Mouse (Mus musculus): ENCODE data around the gene Cstb. TPM values are rescaled to one million over a fixed set of nuclear protein-coding genes. Genes with fewer than 3 reads are reported as not detected.

Cstb gene
- polyA plus RNA-seq, 1 experiment from 2014 or later, result 98.8 TPM

DNA sequence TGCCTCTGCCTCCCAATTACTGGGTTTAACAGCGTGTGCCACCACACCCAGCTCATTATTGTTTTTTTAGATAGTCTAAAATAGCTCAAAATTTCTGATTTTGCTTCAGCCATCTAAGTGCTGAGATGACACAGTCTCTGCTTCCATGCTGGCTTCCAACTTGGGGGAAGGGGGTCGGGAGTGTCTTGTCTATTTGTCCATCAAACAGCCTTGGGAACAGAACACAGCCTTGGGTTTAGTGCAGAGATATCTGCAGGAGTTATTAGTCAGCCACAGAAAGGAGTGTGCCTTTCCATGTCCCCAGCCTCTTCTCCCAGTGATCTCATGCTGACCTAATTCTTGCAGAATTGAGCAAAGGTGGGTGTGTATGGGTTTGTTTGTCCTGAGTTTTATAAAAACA lies 6.7 kb upstream of the Cstb start:
- no peak overlapping the region for H3K4me2 ChIP-seq
- no peaks in the 10 kb centered on the region for H3K36me3 ChIP-seq
- H3K27ac ChIP-seq (replicated peaks), result no peak overlapping the region
- ATAC-seq (ENCODE audit: extremely low read depth, insufficient number of reproducible peaks, low FRiP score, low TSS enrichment), result no peak
- no peaks in the 10 kb centered on the region for H3K27me3 ChIP-seq (replicated peaks)
- WGBS, result 75% methylated on average over 2 of the region's 2 CpGs
- no peak overlapping the region for H3K9ac ChIP-seq
- no peaks in the 10 kb centered on the region for H3K9me3 ChIP-seq
- no peak overlapping the region for H3K4me3 ChIP-seq
- no peaks in the 10 kb centered on the region for H3K4me1 ChIP-seq

GRCm38 (mm10) chr10:78420929-78421328 lies 4.5 kb upstream of the Cstb start:
- no peak overlapping the region for H3K4me2 ChIP-seq
- no peak overlapping the region for H3K4me3 ChIP-seq
- peaks cover 4% of the 10 kb centered on the region for H3K4me1 ChIP-seq
- H3K9me3 ChIP-seq, result no peaks in the 10 kb centered on the region
- no peak overlapping the region for H3K27ac ChIP-seq (replicated peaks)
- no peak overlapping the region for H3K9ac ChIP-seq
- WGBS, result 89% methylated on average over 2 of the region's 2 CpGs
- no peak for ATAC-seq (ENCODE audit: extremely low read depth, insufficient number of reproducible peaks, low FRiP score, low TSS enrichment)
- H3K36me3 ChIP-seq, result no peaks in the 10 kb centered on the region
- H3K27me3 ChIP-seq (replicated peaks), result no peaks in the 10 kb centered on the region

- peaks cover 10% of the 10 kb centered on the region for H3K4me1 ChIP-seq
- ATAC-seq (ENCODE audit: extremely low read depth, insufficient number of reproducible peaks, low FRiP score, low TSS enrichment), result no peak
- no peaks in the 10 kb centered on the region for H3K9me3 ChIP-seq
- H3K4me3 ChIP-seq, result no peak overlapping the region
- peaks cover 9% of the 10 kb centered on the region for H3K36me3 ChIP-seq
- H3K9ac ChIP-seq, result no peak overlapping the region
- no peak overlapping the region for H3K27ac ChIP-seq (replicated peaks)
- H3K4me2 ChIP-seq, result no peak overlapping the region
- WGBS, result 87% methylated on average over 3 of the region's 3 CpGs
- no peaks in the 10 kb centered on the region for H3K27me3 ChIP-seq (replicated peaks)
Observed at GRCm38 (mm10) chr10:78422614-78423013, 2.9 kb upstream of the Cstb start.

GRCm38 (mm10) chr10:78426117-78426735 lies 757 bp downstream of the Cstb start:
- Histone ChIP-seq H3K27ac (replicated peaks) (peak overlapping the region; percentile 79), H3K9me3 (no peaks in the 10 kb centered on the region), H3K4me3 (peak overlapping the region; percentile 91), H3K4me2 (peak overlapping the region; percentile 82), H3K4me1 (peaks cover 10% of the 10 kb centered on the region), H3K27me3 (replicated peaks) (no peaks in the 10 kb centered on the region), H3K9ac (peak overlapping the region; percentile 95), H3K36me3 (peaks cover 30% of the 10 kb centered on the region)
- no peak for ATAC-seq (ENCODE audit: extremely low read depth, insufficient number of reproducible peaks, low FRiP score, low TSS enrichment)
- WGBS, result 54% methylated on average over 6 of the region's 6 CpGs

DNA sequence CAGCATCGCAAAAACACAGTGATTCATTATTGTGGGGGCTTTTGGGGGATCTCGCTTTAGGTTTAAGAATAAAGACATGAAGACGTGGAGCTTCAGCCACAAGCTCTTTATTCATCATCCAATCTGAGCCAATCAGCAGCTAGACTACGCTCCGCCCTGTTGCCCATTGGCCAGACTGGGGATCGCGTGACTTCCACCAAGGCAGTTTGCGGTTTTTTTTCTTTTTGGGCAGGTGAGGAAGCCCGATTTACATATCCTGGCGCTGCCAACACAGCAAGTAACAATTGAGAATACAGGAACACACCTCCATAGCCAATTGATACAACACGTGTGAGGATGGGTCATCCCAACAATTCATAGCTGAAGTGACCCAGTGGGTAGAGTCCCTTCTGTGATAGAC lies 2.6 kb downstream of the Cstb start:
- Histone ChIP-seq H3K36me3 (peaks cover 30% of the 10 kb centered on the region), H3K9me3 (no peaks in the 10 kb centered on the region), H3K9ac (no peak overlapping the region), H3K27ac (replicated peaks) (no peak overlapping the region), H3K4me3 (no peak overlapping the region), H3K4me2 (no peak overlapping the region), H3K27me3 (replicated peaks) (no peaks in the 10 kb centered on the region), H3K4me1 (peaks cover 10% of the 10 kb centered on the region)
- WGBS, result 88% methylated on average over 11 of the region's 11 CpGs
- ATAC-seq (ENCODE audit: extremely low read depth, insufficient number of reproducible peaks, low FRiP score, low TSS enrichment), result no peak

DNA sequence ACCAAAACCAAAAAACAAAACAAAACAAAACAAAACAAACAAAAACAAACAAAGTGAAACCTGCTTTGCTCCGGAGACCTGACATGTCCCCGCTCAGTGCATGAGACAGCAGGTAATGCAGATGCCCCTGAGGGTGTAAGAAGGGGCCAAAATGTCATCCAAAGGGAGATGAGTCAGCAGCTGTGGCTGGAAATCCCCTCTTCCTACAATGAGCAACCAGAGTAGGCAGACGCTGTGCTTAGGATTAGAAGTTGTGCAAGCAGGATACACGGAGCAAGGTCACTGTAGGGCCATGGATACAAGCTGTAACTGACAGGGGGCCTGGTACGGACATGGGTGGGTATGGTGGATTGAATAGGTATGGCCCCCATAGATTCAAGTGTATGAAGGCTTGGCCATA lies 3.7 kb downstream of the Cstb start:
- Histone ChIP-seq H3K9ac (no peak overlapping the region), H3K4me3 (no peak overlapping the region), H3K4me1 (peaks cover 10% of the 10 kb centered on the region), H3K9me3 (no peaks in the 10 kb centered on the region), H3K27ac (replicated peaks) (no peak overlapping the region), H3K27me3 (replicated peaks) (no peaks in the 10 kb centered on the region), H3K36me3 (peaks cover 30% of the 10 kb centered on the region), H3K4me2 (no peak overlapping the region)
- 83% methylated on average over 5 of the region's 5 CpGs for WGBS
- no peak for ATAC-seq (ENCODE audit: extremely low read depth, insufficient number of reproducible peaks, low FRiP score, low TSS enrichment)

DNA sequence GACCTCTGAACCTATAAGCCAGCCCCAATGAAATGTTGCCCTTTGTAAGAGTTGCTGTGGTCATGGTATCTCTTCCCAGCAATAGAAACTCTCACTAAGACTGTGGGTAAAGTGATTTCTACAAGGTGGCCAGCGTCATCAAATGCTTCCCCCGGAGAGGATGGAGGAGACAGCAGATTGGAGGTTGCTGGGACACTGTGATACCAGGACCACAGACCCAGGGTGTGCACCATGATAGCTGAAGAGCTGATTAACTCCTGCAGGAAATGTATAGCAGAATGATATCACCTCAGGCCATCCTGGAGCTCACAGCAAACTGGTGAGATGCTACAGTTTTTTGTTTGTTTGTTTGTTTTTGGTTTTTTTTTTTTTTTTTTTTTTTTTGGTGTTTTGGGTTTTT lies 4.3 kb downstream of the Cstb start:
- no peak overlapping the region for H3K27ac ChIP-seq (replicated peaks)
- 70% methylated on average over 2 of the region's 2 CpGs for WGBS
- H3K27me3 ChIP-seq (replicated peaks), result no peaks in the 10 kb centered on the region
- H3K9me3 ChIP-seq, result no peaks in the 10 kb centered on the region
- H3K36me3 ChIP-seq, result peaks cover 30% of the 10 kb centered on the region
- no peak for ATAC-seq (ENCODE audit: extremely low read depth, insufficient number of reproducible peaks, low FRiP score, low TSS enrichment)
- H3K4me3 ChIP-seq, result no peak overlapping the region
- H3K4me1 ChIP-seq, result peaks cover 10% of the 10 kb centered on the region
- H3K9ac ChIP-seq, result no peak overlapping the region
- H3K4me2 ChIP-seq, result no peak overlapping the region

GRCm38 (mm10) chr10:78432853-78433252 lies 7.4 kb downstream of the Cstb start:
- Histone ChIP-seq H3K27ac (replicated peaks) (no peak overlapping the region), H3K4me1 (no peaks in the 10 kb centered on the region), H3K27me3 (replicated peaks) (no peaks in the 10 kb centered on the region), H3K4me3 (no peak overlapping the region), H3K4me2 (no peak overlapping the region), H3K9ac (no peak overlapping the region), H3K9me3 (no peaks in the 10 kb centered on the region), H3K36me3 (peaks cover 19% of the 10 kb centered on the region)
- 64% methylated on average over 3 of the region's 3 CpGs for WGBS
- no peak for ATAC-seq (ENCODE audit: extremely low read depth, insufficient number of reproducible peaks, low FRiP score, low TSS enrichment)

DNA sequence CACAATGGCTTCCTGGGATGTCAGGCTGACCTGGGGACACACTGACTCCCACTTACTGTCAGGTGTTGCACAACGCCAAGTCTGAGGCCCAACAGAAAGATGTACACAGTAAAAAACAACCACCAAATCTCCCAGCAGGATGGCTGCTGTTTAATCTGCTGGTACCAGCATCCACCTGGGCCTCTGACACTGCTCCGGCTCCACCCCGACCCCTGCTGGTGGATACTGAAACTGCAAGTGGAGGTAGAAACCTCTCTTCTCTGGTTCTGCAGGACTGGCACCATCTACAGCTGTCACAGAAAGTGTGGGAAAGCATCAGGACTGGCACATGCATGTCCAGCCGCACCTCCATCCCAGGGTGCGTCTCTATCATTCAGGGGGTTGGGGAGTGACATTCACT lies 12.6 kb downstream of the Cstb start:
- no peak overlapping the region for H3K4me2 ChIP-seq
- no peaks in the 10 kb centered on the region for H3K4me1 ChIP-seq
- peak; percentile 34; the same call in 1 of the 2 replicates for ATAC-seq (ENCODE audit: extremely low read depth, insufficient number of reproducible peaks, low FRiP score, low TSS enrichment)
- H3K4me3 ChIP-seq, result no peak overlapping the region
- WGBS, result 6% methylated on average over 5 of the region's 5 CpGs
- no peak overlapping the region for H3K27ac ChIP-seq (replicated peaks)
- no peak overlapping the region for H3K9ac ChIP-seq
- no peaks in the 10 kb centered on the region for H3K27me3 ChIP-seq (replicated peaks)
- no peaks in the 10 kb centered on the region for H3K9me3 ChIP-seq
- H3K36me3 ChIP-seq, result peaks cover 25% of the 10 kb centered on the region

GRCm38 (mm10) chr10:78439550-78439949 lies 14.1 kb downstream of the Cstb start:
- H3K27ac ChIP-seq (replicated peaks), result no peak overlapping the region
- 50% methylated on average over 5 of the region's 5 CpGs for WGBS

DNA sequence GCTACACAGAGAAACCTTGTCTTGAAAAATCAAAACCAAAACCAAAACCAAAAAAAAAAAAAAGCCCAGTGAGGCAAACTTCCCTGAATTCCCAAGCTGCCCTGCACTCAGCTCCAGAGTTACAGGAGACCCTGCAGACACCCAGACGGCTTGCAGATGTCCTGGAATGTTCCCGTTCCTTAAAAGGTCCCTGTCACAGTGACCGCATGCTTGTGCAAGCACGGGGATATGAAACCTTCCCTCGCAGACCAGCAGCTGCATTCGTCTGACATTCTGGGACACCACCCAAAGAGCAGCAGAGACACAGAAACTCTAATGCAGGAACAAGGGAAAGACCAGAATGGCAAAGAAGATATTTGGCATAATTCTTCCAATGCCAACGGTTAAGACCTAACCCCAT lies 14.5 kb downstream of the Cstb start:
- no peaks in the 10 kb centered on the region for H3K4me1 ChIP-seq
- 81% methylated on average over 7 of the region's 7 CpGs for WGBS
- H3K4me2 ChIP-seq, result no peak overlapping the region
- H3K4me3 ChIP-seq, result no peak overlapping the region
- no peak for ATAC-seq (ENCODE audit: extremely low read depth, insufficient number of reproducible peaks, low FRiP score, low TSS enrichment)
- no peak overlapping the region for H3K9ac ChIP-seq
- H3K27me3 ChIP-seq (replicated peaks), result no peaks in the 10 kb centered on the region
- H3K36me3 ChIP-seq, result peaks cover 32% of the 10 kb centered on the region
- no peaks in the 10 kb centered on the region for H3K9me3 ChIP-seq
- H3K27ac ChIP-seq (replicated peaks), result no peak overlapping the region

More at GRCm38 (mm10) chr10:78439550-78439949, 14.1 kb downstream of the Cstb start:
- no peak overlapping the region for H3K4me3 ChIP-seq
- H3K4me2 ChIP-seq, result no peak overlapping the region
- H3K9ac ChIP-seq, result no peak overlapping the region
- H3K27me3 ChIP-seq (replicated peaks), result no peaks in the 10 kb centered on the region
- H3K4me1 ChIP-seq, result no peaks in the 10 kb centered on the region
- ATAC-seq (ENCODE audit: extremely low read depth, insufficient number of reproducible peaks, low FRiP score, low TSS enrichment), result no peak
- H3K36me3 ChIP-seq, result peaks cover 32% of the 10 kb centered on the region
- no peaks in the 10 kb centered on the region for H3K9me3 ChIP-seq

DNA sequence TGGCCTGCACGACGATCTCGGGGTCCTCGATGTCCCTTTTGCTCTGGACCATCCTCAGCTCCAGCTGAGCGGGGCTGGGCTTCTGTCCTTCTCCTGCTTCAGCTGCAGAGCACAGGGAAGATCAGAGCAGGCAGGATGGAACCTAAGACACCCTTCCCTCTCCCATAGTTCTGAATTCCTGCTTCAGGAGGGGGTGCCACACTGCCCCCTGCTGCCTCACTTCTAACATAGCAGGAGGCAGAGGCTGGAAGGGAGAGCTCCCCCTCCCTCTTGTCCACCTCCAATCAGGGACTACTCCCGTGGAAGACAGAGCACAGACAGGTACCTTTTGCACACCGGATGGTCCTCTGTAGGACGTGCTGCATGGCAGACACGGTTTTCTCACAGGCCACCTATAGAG lies 15.3 kb downstream of the Cstb start:
- no peak overlapping the region for H3K27ac ChIP-seq (replicated peaks)
- H3K36me3 ChIP-seq, result peaks cover 35% of the 10 kb centered on the region
- 67% methylated on average over 9 of the region's 9 CpGs for WGBS
- no peaks in the 10 kb centered on the region for H3K9me3 ChIP-seq
- no peak overlapping the region for H3K4me3 ChIP-seq
- no peaks in the 10 kb centered on the region for H3K4me1 ChIP-seq
- H3K4me2 ChIP-seq, result no peak overlapping the region
- no peaks in the 10 kb centered on the region for H3K27me3 ChIP-seq (replicated peaks)
- no peak overlapping the region for H3K9ac ChIP-seq
- no peak for ATAC-seq (ENCODE audit: extremely low read depth, insufficient number of reproducible peaks, low FRiP score, low TSS enrichment)

Data from heart, embryonic 13.5 days (tissue).